Mouse (Mus musculus) erythroblast, embryonic 14.5 days (primary cell): ENCODE measurements around the gene 1700001O22Rik.

Experiments
- GATA1 ChIP-seq: IDR thresholded peaks from 2 replicates; pipeline ENCODE4 v1.6.1; 2012; ENCODE audit warnings: low read length, inconsistent platforms, mixed read lengths
- TAL1 ChIP-seq: IDR thresholded peaks from 3 replicates; pipeline ENCODE4 v1.6.1; 2012; ENCODE audit warnings: low read length, inconsistent platforms, mixed read lengths

GRCm38 (mm10) chr2:30777266-30777665 lies 26.2 kb downstream of the 1700001O22Rik start:
- TF ChIP-seq TAL1: no peak
- TF ChIP-seq GATA1: no peak
